Mouse (Mus musculus): ENCODE measurements around the gene Morn1. TPM values are rescaled to one million over a fixed set of nuclear protein-coding genes. Genes with fewer than 3 reads are reported as not detected.

Gene Morn1
- total RNA-seq, 2 experiments from 2014 or later: 1.0 to 2.3 TPM

DNA sequence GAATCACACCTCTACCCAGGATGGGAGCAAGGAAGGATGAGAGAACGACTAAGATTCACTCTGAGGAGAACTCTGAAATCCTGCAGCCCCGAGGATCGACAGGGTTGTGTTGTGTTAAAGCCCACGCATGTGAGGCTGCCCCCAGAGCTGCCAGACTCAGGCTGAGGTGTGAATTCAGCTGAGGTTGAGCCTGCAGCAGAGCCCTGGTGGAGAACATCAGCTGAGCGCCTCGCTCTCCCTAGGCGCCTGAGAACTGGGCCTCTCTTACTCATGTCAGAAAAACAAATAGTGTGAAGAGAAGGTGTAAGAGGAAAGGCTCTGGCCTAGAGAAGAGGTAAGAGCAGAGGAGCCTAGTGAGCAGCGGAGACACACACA is 72.2 kb downstream of the Morn1 start:
- DNase-seq: no peak

DNA sequence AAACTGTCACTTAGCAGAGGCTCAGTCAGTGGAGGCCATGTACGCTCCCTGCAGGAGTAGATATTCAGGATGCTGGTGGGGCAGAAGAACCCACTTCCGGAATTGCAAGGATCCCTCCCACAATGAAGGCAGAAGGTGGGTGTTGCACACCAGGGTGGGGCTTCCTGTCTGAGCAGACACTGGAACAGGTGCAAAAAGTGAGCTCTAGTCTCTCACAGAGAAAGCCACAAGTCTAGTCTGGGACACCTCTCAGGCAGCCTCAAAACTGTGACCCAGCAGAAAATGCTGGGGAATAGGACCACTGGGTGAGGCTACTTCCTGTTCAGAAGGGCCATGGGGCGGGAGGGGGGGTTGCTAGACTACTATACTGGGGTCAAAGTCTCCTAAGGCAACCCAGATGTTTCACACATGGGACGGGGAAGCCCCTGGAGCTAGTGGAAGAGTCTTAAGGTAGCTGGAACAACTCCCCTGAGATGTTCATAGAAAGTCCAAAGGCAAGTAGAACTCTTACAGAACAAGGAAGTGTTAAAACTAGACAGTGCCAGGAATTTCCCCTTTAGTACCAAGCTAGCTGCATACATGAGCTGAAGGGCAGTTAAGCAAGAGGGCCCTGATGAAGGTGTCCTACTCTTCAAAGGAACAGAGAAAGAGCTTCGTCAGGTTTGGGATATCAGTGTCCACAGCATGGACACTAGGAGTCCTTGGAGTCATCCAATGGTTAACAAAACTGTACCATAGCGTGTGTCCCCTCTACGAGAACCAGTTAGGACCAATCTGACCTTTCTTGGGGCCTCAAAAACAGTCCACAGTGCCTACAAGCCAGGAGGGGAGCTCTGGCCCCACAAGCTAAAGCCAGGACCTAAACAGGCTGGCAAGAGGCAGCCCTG is 76.3 kb downstream of the Morn1 start:
- peak in 1 of 2 experiments; percentile 53 for DNase-seq

DNA sequence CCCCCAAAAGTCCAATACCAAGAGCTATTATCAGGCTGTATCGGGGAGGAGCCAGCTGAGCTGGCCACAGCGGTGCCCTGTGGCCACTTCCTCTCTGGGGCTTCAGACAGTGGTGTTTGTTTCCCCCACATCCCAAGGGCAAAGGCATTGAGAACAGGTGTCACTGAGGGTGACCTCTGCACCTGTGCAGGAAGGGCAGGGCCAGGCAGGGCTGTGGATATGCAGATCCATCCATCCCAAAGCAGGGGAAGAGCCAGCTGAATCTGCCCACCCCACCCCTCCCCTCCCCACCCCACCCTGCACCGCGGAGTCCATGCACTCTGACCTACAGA is 76.9 kb downstream of the Morn1 start:
- DNase-seq: no peak

DNA sequence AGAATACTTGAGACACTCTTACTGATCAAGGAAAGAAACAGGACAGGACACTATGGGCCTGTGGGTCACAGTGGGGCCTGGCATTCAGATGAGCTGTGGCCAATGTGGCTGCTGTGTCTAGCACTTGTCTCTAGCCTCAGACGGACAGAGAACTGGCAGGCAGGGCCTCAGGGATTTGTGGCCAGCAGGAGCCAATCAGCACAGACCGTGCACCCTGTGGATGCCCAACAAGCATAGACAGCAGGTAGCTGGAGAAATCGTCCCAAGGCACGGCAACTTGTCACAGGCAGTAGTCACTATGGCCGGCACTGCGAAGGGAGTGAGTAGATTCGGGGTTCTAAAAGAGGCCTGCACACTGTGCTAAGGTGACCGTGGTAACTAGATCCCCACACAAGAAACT is 77.3 kb downstream of the Morn1 start:
- DNase-seq: no peak

DNA sequence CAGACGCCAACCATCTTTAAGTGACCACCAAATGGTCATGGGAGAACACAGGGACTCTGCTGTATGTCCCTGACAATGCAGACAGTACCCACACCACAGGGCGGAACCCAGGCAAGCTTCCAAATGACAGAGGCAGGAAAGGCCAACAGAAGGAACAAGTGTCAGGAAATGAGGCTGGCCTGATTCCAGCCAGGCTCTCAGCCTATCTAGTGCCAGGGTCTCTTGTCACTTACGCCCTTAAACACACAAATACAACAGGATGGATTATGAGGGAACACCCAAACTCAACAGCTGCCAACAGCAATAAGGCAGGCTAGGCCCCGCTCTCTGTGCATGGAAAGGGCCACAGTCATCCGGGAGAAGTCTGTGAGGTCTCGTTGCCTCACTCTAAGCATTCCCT is 78.2 kb downstream of the Morn1 start:
- DNase-seq: peak; percentile 89 to 93

DNA sequence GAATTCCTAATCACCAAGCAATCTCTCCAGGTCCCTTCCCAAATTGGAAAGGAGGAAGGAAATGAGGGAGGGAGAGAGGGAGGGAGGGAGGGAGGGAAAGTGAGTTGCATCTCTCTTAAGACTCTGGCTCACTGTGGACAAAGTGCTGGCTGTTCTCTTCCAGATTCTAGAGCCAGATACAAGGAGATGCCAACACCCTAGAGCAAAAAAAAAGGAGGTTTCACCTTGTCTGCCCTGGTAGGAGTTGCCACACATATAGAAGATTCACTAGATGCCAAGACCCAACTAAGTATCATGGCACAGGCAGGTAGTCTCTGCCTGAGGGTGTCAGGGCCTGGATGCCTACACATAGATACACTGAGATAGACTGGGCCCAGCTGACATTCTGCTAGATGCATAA is 79.5 kb downstream of the Morn1 start:
- DNase-seq: no peak

DNA sequence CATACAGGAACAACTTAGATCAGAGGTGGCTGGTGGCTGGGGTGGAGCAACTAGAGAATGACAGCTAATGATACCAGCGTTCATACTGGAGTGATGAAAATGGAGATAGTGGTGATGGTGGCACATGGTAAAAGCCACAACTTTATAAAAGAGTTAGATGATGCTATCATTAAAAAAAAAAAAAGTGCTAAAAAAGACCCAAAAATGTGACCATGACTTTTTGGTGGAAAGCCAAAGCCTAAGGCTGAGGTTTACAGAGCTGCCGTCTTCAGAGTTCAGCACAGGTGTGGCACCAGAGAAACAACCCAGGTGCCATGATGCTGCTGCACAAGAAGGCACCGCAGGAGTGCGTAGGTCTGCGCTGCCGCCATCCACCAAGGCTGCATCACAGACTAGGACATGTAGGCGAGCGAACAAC is 82.5 kb downstream of the Morn1 start:
- no peak for DNase-seq

DNA sequence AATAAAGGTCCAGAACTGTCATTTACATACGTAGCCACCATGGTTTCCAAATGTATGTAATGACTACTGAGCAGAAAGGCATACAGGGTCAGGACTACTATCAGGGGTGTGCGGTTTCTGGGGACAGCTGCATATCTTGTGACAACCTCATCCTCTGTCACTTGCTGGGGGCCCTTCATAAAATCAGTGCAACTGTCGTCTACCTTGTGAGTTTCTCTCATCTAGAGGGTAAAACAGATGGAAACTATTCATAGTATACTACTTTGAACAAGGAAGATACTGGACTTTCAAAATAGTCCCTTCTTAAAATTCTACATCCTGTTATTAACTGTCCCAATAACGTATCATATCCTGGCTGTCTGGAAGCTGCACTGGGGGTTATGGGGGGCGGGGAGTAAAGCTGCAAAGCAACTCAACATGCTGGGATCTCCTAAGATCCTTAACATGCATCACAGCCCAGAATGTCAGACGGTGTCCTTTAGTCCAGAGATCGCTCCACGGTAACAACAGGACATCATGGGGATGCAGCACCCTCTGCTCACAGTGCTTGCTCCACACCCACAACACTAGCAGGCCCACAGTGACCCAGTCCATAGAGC is 84.3 kb downstream of the Morn1 start:
- DNase-seq: no peak

DNA sequence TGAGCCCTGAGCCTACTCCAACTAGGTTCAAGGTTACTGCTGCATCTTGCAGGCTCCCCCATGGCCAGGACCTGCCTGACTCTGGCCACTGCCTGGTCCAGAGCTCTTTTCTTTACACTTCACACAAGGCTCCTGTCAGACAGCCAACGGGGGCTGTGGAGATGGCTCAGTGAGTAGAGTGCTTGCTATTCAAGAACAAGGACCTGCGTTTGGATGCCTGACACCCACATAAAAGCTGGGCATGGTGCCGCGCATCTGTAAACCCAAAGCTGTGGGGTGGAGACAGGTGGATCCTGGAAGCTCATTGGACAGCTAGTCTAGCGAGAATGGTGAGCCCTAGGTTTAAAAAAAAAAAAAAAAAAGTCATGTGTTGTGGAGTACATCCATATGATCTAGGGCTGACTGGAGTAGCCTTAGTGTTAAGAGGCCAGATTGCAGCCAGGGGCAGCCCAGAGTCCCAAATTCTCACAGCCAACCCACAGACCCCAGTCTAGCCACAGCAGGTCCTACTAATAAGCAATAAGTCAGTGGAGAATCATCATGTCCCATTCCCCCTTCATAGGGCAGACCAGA is 85.7 kb downstream of the Morn1 start:
- no peak for DNase-seq

DNA sequence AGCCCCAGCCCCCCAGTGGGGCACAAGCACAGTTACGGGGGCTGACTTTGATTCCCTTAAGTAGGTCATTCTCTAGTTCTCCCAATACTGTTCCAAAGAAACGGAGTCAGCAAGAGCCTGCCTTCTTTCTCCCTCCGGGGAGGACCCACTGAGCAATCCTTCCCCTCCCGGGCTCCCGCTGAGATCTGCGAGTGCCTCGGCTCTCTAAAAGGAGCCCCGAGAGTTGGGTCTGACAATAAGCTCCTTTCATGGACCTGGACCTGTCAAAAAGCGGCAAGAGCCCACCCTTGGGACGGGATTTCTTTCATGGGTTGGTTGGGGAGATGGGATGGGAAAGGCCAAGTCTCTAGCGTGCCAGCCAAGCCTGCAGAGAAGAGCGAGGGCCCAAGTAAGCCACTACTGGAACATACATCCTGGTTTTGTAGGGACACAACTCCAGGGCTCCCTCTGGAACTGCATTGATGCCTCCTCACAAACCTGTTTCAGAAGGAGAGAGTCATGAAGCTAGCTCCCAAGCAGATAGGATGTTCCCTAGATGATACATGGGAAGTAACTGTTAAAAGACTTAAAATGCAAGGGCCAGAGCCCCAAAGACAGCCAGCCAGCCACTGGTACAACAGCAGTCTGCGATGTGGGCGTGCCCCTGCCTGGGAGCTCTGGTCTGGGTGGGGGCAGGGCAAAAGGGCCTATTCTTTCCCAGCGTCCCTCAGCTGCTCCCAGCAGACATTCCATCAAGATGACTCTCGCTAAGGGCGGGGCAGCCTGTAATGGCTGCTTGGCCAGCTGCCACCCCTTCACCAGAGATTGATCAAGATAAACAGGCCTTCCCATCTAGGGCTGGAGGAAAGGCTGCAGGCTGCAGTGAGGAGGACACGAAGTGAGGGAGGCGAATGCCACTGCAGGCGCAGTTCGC is 86.8 kb downstream of the Morn1 start:
- peak; percentile 90 to 95 for DNase-seq

DNA sequence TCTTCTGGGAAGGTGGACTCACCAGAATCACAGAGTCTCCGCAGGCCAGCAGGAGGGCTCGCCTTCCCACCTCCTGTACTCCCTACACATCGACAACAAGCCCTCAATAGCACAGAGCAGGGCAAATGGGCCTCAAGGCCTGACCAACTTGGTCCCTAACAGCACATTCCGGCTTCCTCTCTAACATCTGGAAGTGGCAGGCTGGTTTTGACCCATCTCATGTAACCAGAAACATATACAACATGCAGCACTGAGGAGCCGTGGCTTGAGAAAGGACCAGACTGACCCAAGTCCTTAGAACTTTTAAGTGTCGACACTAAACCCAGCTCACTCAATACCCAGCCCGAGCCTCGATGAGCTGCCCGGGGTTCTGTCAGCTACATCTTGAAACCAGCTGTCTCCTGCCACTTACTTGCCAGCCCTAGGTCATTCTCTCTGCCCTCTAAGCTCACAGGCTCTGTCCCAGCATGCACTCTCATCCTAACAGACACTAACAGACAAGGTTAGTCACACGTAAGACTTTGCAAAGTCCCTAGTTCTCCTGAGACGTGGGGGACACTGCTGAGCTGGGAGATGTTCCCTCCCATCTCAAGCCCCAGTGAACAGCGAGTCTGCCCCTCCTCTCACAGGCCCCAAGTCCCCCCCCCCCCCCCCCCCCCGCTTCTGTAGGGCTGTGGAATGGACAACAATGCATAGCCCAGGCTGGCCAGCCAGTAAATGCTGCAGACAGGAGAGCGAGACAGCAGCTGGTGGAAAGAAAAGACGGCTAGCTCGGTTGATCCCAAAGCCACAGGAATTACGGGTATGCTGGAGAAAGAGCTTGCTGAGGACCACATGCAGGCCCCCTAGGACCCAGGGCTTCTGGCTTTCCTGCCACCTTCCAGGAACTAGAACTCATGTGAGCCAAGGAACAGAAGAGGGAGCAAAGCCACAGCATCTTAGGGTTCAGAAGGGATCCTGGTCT is 87.7 kb downstream of the Morn1 start:
- peak in 1 of 2 experiments; percentile 53 for DNase-seq

DNA sequence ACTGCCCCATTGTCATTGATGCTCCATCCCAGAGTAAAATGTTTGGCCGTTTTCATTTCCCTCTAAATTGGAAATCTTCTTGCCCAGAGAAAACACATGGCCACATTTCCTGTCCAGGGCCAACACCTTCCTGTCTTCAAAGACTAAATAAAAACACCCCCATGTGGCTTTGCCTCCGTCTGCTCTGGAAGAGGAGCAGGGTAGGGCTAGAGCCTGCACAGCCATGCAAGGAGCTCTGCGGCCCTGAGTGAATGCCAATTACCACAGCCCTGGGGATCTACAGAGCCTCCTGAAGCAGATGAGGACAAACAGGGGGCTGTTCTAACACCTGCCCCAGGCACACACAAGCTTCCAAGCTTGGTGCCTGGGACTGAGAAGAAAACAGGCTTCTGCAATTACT is 89.8 kb downstream of the Morn1 start:
- no peak for DNase-seq

DNA sequence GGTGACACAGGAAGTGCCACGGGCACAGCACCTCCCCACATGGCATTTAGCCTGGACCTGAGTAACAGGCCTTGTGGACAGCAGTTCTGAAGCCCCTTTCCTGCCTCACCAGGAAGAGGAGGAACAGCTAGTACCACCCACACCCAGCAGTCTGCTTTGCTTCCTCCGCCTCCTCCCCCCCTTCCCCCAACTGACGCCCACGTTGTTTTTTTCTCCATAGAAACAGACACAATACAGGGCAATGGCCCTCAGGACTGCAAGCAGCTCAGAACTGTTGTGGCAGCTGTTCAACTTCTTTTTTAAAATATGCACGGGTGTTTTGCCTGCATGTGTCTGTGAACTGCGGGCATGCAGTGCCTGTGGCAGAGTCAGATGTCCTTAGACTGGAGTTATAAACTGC is 91.9 kb downstream of the Morn1 start:
- DNase-seq: peak; percentile 85 to 90

DNA sequence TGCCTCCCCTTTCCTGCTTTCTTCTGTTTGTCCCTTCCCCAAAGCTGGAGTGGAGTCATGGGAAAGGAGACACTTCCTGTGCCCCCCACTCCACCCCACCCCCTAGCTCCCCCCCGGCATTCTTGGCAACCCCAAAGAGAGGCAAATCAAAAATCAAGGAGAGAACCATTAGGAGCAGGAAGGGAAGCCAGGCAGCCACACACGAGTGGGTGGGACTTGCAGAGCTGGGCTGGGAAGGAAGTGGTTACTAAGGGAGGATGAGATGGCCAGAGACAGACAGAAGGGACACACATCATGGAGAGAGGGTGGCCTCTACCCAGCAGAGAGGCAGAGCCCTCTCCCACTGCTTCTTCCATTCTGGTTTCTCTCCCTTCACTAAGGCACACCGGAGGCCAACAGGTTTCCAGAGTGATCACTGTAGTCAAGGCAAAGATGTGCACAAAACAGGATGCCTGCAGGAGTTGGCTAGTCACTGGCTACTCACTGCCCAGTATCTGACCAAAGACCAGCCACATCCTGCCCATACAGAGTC is 92.7 kb downstream of the Morn1 start:
- DNase-seq: peak; percentile 61 to 78

DNA sequence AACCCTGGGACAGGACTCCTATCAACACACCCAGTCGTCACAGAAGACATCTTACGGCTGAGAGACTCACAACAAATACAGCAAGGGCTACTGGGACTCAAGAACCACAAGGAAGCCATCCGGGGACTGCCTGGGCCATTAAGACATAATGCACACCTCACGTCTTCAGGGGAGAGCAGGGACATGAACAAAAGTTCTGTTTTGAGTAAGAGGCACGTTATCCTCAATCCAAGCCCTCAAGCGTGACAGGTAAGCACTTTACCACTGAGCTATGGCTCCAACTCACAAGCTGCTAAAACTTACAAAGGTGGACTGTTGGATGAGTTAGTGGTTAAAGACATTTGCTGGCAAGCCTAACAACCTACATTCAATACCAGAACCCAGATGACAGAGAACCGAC is 96.8 kb downstream of the Morn1 start:
- no peak for DNase-seq

DNA sequence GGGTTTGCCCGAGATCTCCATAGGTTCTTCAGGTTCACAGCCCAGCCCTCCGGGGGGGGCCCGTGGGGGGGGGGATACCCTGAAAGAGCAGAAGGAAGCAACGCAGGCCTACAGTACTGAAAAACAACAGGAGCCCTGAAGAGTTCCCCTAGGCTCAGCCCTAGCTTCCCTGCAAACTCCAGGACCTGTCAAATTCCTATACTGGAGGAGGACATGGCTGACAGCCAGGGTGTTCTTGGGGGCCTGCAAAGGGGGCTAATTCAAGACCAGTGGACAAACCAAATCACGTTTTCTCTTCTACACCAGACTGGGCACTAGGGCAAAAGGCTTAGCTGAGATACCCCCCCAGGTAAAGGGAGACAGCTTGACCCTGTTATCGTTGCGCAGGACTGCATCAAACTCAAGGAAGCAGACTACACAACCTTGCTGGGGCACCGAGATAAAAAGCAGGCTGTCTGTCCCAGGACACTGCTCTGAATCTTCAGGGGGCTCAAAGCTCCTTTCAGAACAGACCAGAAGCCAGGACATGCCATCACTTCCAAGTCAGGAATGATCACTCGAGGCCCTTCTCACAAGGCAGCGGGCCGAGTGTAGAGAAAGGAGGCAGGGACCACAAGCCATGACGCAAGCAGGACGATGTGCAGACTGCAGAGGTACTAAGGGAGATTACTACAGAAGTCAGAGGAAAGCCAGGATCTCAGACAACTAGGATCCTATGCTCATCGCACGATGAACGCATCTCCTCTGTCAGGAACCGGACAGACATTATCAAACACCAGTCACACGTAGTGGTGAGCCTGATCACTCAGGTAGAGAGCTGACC is 98.1 kb downstream of the Morn1 start:
- no peak for DNase-seq

DNA sequence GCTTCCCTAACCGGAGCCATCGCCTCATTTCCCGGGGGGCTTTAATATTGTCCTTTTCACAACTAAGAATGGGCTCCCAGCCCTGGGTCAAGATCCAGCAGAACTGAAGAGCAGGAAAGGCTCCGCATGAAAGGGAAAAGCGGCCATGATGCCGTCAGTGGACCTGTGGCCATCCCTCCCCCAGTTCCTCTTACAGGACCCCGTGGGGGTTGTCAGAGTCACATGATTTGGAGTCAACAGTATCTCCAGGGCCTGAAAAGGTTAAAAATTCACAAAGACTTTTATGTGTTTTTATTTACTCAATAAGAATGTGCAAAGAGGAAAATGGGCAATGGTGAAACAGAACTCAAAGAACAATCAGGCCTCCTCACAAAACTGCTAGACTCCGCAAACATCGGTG is 99.5 kb downstream of the Morn1 start:
- no peak for DNase-seq

DNA sequence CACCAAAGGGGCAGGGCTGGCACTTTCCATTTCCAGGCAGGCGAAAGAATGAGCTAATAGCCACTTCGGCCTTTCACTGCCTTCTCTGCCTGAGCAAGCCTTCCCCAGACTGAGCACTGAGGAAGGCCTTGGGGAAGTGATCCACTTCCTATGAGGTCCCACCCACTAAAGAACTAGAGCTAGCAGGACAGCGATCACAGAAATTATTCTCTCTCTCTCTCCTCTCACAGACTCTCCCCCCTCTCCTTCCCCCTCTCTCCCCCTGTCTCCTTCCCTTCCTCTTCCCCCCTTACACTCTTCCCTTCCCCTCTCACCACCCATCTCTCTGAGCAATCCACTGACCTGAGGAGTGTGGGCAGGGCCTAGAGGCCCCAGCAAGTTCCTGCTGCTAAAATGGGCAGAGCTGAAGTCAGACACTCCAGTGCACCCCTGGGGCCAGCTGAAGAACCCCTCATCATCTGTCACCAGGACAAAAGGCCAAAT is 100.9 kb downstream of the Morn1 start:
- peak; percentile 56 to 76 for DNase-seq

DNA sequence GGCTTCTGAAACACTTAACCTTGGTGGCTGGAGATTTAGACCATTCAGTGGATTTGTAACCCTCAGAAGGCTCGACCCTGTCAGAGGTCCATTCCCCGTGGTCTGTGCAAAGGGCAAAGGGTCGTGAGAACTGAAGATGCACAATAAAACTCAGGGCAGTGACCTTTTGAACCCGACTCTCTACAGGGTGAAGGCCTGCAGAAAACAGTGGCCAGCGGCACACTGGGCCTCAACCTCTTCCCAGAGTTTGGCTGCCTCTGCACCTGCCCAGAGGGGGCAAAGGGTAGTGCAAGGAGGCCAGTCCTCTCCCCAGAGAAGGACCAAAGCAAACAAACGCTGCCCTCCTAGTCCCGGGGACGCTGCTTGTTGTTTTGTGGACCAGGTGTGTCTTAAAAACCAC is 102.0 kb downstream of the Morn1 start:
- no peak for DNase-seq

DNA sequence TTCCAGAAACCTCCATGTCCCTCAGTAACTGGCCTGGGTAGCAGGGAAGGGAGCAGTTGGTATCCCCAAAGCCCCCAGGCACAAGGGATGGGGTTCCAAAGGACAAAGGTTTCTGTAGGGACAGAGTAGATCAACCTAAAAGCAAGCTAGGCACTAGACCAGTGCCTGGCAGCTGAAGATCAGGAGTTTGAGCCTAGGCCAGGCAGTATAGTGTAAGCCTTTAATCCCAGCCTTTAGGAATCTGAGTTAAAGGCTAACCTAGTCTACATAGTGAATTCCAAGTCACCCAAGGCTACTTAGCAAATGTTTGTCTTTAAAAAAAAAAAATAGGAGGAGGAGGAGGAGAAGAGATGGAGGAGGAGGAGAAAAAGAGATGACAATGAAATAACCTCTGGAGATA is 102.4 kb downstream of the Morn1 start:
- no peak for DNase-seq
